Mouse (Mus musculus) adipocyte (in vitro differentiated cells): Measurements from ENCODE around the gene Stra6l.
A peak's percentile ranks its signal among the peaks of the same experiment; 100 is the strongest.

Experiments
- DNase-seq: peaks from one replicate; pipeline ENCODE4 v3.0.0-alpha.2; 2016; ENCODE audit warnings: low spot score

Gene Stra6l

DNA sequence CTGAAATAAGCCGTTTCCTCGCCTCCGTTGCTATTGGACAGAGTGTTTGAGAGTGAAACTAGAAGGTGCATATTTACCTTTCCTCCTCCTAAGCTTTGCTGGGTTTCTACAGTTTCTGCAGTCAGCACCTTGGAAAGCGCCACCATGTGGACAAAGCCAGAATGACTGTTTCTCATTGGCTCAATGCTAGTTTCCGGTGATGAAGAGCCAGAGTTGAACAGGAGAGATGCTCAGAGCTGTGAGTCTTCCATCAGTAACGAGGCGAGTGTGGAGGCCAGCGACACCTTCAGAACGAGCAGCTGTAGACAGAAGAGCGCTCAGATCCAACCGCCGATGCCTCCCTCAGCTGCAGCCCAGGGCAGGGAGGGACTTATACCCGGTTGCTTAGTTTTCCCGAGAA is 4.1 kb upstream of the Stra6l start:
- peak; percentile 49 for DNase-seq

DNA sequence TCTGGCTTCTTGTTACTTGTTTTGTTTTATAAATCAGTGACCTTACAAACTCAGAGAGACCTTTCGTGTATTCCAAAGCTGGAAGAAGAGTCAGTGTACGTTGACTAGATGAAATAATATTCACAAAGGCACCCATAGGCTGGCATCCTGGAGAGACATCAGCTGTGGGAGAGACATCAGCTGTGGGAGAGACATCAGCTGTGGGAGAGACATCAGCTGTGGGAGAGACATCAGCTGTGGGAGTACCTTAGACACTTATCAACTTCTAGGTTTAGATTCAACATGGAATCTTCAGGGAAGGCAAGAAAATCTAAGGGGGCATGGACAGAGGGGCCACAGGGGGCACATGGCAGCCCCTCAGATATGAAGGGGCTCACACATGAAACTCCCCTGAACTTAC is 2.2 kb upstream of the Stra6l start:
- no peak for DNase-seq

DNA sequence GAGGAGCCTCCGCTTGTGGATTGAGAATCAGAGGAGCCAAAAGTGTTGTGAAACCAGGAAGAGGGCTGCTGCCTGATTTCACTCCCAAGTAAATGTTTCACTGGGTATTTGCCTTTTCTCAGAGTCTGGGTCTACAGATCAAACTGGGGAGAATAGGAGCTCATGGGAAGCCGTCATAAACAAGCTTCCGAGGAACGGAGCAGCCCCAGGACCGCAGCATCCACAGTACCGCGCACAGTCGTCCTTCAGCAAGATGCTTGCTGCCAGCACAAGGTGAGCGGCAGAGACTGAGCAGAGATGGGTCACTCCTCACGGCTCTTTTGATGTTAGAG is 327 bp downstream of the Stra6l start:
- no peak for DNase-seq

DNA sequence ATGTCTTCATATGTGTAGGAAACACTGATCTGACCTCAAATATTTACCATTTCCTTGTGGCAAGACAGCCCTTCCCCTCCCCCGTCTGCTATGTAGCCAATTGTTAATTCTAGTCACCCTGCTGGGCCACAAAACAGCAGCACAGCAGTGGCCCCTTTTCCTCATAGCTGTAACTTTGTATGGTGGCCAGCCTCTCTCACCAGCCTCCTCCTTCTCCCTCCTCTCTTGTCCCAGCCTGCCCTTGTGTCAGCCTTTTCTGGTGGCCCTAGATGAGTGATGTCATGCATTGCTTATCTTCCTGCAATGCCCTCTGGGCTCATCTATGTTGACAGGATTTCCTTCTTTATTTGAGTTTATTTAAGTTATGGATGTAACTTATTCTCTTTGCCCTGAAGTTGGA is 955 bp downstream of the Stra6l start:
- no peak for DNase-seq

DNA sequence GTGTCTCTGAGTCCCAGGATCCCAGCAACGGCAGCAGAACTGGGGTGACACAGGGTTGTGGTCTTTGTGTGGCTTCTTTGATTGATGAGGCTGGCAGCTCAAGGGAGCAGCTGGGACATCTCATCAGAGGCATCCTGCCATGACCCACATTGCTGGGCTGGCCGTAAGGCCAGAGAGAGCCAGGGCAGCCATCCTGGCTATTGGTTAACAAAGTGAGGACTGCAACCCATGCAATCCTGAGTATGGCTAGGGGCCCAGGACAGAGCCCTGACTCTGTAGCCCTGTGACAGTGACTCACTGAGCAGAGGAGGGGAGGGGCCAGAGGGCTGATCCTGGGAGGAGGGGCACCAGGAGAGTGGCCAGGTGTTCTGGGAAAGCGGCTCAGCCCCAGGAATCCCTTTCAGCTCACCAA is 3.2 kb downstream of the Stra6l start:
- DNase-seq, result peak; percentile 37

DNA sequence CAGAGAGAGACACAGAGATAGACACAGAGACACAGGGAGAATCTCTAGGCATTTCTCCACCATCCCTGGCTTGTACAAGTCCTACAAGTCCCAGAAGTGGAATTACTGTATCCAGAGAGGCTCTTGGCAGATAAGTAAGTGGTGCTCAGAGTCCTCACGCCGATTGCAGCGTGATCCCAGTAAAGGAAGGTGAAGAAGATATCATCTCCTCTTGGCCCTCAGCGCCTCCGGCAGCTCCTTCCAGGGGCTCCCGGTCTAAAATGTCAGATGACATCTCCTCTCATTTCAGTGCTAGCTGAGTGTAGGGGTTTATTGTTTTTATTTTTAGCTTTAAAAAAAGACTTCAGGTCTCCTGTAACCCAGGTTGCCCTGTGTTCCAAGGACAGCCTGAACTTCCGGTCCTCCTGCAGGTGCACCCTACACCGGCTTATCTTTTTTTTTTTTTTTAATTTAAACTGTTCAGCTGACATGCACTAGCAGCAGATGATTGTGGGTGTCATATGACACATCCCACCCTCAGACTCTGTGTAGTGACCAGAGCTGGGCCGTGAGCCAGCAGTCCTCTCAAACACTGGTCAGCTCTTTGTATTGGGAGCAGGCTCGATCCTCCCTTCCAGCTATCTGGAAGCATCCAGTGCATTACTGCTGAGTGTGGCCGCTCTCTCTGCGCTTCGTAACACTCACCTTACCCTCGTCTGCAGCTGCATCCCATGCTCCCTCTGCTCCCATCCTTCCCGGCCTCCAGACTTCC is 5.2 kb downstream of the Stra6l start:
- DNase-seq, result no peak

DNA sequence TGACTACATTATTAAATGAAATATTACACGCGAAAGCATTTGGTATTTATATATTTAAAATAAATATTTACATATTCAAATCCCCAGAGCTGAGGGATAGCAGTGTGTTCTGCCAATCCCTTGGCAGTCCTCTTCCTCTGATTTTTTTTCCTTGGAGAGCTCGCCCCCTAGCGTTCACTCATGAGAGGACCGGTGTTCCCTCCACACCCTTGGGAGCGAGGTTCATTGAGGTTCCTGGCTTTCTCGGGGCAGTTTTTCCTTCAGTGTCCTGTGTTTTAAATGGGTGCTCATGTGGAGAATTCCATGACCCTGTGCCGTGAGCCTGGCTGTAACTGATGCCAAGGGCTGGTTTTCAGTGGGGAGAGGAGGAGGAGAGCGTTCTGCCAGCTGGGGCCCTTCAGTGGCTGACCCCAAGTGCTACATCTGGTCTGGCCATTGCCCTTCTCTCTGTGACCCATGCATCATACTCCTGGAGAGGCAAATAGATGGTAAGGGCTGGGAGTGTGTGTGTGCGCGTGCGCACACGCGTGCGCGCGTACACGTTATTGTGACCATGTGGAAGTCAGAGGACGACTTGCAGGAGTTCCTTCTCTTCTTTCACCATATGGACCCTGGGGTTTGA is 7.5 kb downstream of the Stra6l start:
- peak; percentile 81 for DNase-seq

DNA sequence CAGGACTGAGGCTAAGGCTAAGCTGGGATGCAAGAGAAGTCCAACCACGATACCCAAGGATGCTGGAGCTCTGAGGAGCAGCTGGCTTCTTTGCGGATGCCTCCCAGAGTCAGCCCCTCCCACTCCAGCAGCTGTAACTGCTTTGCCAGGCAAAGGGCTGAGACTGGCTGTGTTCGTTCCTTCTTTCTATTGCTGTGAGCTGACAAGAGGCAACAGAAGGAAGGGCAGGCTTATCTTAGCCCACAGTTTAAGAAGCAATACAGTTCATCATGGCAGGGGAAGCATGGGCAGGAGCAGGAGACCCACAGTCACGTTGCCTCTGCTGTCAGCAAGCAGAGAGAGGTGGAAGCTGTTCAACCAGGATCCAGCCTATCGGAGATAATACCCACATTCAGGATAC is 12.7 kb downstream of the Stra6l start:
- DNase-seq, result no peak

DNA sequence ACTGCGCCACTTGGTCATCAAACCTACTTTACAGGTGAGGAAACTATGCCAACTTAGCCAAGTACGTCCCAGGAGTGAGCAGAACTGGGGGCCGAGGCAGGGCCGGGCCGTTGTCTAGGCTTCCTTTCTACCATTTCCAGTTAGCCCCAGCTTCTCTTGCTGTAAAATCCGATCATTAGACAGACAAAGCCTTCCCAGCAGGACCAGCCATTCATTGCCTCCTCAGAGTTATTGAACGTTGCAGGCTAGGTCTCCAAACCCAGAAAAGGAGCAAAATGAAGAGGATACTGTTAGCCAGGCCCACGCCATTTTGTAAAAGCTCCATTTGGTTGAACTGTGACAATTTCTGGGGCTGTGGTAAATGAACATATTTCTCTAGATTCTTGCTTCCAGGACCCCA is 19.0 kb downstream of the Stra6l start:
- DNase-seq, result no peak

DNA sequence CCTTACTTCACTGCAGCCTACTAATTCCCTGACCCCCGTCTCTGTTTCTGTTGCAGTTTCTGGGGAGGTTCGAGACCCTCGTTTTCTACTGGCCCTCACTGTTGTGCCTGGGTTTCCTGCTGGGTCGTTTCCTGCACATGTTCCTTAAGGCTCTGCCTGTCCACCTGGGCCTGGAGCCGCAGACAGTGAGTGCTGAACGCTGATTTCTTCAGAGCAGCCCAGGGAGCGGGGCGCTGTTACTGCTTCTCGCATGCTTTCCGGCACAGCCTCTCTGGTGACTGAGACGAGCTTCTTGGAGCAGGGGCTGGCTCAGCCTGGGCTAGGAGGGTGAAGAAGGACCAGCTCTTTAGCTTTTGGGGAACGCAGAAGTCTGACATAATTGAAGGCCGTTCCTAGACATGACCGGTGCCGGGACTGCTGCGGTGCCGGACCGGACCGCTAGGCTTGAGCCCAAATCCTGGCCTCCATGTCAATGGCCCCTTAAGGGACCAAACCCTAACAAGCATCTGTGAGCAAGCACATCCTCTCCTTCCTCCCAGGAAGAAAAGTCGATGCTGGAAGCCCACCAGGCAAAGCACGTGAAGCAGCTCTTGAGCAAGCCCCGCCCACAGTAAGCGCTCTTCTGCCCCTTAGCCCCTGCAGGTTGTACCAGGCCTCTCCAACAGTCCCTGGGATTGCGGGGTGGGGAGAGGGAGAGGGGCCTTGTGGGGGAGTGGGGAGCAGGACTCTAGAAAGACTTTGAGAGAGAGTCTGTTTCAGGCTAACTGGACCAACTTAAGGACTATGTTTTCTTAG is 20.8 kb downstream of the Stra6l start:
- no peak for DNase-seq

DNA sequence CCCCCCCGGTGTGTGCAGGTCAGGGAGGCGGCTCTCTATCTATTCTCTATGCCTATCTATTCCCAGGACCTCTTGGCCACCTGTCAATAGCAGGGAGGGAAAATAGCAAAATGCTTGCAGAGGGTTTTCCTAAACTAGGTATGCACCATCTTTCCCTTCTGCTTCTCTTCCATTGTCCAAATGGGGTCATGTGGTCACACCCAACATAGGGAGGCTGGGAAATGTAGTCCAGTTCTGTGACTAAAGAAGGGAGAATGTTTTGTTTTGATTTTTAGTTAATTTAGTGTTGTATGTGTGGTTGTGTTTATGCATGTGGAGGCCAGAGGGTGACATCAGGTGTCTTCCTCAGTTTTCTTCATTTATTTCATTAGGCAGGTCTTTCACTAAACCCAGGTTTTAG is 23.7 kb downstream of the Stra6l start:
- DNase-seq, result no peak

DNA sequence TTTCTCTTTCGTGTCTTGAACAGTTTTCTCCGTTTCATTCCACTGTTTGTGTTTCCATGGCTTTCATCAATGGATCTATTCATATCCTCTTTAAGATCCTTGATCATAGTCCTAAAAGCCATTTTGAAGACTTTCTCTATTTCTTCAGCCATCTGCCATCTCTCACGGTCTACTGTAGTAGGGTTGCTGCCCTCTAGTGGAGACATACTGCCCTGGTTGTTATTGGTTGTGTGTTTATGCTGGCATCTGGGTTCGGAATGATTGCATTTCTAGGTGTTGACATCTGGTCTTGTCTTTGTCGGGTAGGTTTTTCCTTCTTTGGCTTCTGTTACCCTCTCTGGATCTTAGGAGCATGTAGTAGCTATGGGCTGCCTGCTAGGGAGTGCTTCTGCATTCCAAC is 30.5 kb downstream of the Stra6l start:
- DNase-seq, result peak; percentile 56

DNA sequence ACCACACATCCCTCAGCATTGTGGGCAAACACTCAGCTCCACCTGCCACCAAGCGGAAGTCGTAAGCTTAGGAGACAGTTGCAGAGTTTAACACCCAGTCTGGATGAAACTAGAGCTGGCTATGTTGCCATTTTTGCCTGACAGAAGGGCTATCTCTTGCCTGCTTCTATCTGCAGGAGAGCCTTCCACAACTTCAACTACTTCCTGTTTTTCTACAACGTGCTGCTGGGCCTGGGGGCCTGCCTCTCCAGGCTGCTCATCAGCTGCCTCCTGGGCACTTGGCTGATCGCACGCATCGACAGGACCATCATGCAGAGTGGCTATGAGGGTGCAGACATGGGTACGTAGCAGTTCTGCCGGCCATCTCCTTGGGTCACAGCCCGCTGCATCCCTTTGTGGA is 34.1 kb downstream of the Stra6l start:
- no peak for DNase-seq

DNA sequence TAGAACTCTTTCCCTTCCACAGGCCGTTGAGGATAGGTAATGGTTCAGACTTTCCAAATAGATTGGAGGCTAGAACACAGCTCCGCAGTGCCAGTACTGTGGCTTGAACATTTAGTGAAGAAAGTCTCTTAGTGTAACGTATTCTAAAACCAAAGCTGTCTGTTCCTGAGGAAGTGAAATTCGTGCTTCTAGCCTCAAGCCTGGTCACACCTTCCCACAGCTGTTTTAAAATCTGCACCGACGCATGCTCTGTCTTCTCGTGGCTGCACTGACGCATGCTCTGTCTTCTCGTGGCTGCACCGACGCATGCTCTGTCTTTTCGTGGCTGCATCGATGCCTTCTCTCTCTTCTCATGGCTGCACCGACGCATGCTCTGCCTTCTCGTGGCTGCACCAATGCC is 34.8 kb downstream of the Stra6l start:
- no peak for DNase-seq

DNA sequence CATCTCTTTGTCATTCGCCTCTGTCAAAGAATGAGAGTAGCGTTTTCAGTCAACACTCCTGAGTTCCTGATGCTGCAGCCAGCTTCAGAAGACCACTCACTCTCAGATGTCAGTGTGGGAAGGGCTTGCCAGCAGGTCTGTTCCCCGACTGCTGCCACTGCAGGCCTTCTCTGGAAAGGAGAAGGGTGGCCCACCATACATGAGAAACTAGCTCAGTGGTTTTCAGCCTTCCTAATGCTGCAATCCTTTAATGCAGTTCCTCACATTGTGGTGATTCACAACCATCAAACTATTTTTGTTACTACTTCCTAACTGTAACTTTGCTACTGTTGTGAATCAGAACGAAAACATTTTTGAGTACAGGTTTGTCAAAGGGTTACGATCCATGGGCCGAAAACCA is 41.0 kb downstream of the Stra6l start:
- DNase-seq, result no peak

DNA sequence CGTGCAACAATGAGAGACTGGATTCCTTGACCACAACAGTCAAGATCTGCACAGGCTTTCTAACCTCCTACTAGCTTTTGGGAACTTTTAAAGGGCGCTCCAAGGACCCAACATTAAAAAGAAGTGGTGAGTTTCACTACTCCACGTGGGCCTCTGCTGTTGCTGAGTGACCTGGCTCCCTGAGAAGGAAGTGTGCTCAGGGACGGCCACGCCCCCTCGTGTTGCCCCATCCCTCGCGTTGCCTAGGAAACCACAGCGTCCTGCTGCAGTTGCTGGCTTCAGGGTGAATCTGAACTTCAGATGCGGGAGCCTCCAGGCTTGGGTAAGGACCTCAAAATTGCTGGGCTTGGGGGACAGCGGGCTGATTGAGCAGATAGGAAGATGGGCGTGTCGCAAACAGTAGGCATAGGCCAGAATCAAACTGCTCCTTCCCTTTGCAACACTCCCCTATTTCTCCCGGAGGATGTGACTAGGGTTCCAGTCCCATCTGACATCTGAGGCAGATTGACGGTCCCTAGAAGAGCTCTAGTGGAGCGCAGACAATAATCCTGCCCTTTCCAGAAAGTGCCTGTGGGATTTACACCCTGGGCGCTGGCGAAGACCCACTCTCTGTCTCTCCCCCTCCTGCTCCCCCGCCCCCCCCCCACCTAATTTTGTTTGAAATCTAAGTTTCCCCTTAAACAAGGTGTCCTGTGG is 41.8 kb downstream of the Stra6l start, which contains the start of gene Ccdc180:
Gene Ccdc180, plus strand, starts transcription at position 238 of the 696 bp plus-strand sequence.
- DNase-seq, result peak; percentile 36

DNA sequence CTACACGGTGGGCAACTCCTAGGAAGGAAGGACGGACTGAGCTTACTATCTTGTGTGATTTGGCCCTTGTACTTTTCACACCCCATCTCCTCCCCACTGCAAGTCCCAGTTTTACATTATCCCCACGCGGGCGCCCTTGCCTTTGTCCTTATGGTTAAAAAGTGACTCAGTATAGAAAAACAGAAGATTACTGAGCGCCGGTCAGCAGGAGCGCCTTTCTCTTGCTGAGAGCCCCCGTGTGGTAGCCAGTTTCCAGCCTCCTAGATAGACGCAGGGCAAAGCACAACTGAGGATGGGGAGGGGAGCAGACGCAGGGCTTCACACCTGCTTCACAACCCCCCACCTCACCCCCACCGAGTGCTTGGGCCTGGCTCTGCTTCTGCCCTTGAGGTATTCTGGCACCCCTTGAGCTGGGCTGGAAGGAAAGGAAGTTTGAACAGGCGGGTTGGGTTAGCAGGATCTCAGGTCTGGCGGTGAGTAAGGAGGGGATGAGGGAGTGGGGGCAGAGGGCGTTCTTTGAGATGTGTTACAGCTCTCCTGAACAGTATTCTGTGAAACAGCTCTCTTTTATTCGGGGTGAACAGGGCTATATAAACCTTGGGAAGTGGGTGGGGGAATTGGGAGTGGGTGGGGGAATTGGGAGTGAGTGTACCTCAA is 48.1 kb downstream of the Stra6l start:
- DNase-seq, result no peak

DNA sequence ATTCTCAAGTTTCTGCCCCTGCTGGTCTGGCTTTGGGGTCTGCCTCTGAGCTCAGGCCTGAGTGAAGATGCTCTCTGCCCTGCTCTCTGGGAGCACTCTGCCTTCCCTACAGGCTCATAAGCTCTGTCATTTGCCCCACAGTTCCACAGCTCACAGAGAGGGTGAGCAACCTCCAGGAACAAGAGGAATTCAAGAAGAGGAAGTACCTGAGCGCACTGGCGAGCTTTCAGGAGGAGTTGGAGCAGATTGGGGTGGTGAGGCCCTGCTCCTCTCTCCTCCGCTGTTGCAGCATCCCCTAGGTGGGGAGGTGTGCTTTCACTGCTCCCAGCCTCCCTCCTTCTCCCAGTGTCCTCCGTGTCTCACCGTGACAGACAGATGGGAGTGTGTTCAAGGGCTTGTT is 49.9 kb downstream of the Stra6l start:
- no peak for DNase-seq

DNA sequence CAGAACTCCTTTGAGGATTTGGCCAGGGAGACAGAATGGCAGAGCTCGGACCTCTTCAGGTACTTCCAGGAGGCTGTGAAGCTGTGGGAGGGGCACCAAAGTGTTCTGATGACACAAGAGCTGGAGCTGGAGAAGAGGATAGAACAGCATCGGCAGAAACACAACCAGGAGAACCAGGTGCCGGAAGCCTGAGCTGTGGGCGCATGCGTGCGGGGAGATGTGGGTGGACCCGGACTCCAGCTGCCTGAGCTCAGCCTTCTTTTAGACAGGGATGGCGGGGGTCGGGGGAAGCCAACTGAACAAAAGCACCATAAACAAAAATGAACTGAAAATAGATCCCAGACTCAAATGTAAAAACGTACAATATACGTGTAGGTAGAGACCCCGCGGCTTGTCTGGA is 60.8 kb downstream of the Stra6l start:
- no peak for DNase-seq

DNA sequence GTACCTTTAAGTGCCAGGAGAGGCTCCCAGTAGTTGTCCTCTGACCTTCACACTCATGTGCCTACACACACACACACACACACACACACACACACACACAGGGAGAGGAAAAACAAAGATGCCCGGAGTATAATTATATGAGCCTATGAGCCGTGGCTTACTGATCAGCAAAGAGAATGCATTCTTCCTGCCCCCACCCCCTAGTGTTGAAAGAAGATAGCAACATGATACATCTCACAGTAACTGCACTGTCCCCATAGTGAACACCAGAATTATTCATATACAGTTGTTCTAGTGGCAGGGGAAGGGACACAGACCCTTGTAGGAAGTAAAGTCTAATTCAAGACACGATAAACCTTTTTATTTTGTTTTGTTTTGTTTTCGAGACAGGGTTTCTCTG is 61.5 kb downstream of the Stra6l start:
- no peak for DNase-seq

DNA sequence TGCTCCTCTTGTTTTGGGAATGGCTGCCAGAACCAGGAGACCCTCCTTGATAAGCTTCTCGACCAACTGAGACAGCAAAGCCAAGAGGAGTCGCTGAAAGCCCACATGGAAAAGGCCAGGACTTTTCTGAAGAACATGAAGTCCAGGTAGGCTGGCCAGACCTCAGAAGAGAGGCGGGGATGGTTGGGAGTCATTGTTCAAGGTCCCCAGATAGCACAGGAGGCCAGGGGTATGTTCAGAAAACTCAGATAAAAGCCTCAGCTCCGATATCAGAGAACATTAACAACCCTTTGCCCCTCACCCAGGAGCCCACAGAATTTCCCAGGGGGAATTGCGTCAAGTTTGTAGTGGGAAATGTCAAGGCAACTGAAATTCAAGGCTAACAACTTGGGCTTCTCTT is 62.8 kb downstream of the Stra6l start:
- no peak for DNase-seq

DNA sequence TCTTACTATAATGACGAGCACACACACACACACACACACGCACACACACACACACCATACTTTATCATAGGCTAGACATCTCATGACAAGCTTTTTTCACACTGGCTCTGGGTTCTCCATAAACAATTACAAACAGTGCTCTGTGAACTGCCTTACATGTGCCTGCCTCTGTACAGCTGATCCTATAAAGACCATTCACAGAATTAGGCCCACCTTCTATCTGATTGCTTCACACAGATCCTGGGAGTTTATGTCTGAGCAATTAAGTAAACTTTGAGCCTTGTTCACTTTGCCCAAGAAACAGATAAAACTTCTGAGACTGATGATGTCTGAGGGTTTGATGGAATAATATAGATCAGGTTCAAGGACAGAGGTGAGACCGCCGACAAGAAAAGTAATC is 63.4 kb downstream of the Stra6l start:
- DNase-seq, result no peak
